Mouse (Mus musculus) cortical plate, adult 2 months (tissue): Measurements from ENCODE around the gene Mnd1.

ENCODE experiments used
- CTCF ChIP-seq: fragments of 200-500 bp; IDR thresholded peaks from 2 replicates; pipeline ENCODE4 v1.5.1; 2011; ENCODE audit warnings: mild to moderate bottlenecking, control low read depth, low read length; ENCODE audit not compliant: insufficient read depth; ENCODE audit errors: extremely low read depth
- POLR2A ChIP-seq: fragments of 200-500 bp; IDR thresholded peaks from 2 replicates; pipeline ENCODE4 v1.6.1; 2011; ENCODE audit warnings: mild to moderate bottlenecking, low read length, control low read depth; ENCODE audit not compliant: insufficient read depth; ENCODE audit errors: extremely low read depth

DNA sequence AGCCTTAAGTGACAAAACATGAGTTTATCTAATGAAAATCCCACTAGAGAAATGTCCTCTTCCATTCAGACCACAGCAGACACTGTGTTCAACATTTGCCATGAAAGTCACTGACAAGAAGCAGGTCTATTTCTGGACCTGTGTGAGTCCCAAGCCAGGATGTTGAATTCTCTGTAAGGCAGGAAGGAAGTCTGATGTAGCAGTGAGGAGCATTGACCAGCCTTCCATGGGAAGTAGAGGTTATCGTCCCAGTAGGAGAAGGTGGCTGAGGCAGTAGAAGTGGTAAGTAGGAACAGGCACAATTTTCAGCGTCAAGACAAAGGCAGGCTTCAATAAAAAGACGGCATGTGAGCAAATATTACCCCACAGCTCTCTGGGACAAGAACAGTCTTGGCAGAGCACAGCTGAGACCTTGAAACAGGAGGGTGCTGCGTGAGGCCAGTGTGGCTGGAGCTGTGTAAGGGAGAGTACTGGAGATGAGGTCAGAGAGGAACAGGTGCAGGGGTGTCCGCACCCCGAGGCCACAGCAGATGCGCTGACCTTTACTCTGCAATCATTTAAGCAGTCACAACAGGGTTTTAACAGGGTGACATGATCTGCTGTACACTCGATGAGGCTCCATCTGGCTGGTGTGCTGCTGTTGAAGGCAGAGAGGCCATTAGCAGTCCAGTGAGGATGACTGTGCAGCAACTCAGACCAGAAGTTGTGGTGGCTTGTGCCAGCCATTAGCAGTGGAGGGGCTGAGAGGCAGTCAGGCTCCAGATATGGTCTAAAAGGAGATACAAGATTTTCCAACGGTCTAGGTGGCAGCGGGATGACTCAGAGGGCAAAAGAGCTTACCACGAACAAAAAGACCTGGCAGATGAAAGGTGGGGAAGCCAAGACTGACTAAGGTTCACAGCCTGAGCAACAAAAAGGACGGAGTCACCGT, 93.8 kb downstream of the Mnd1 start:
- TF ChIP-seq CTCF, result no peak
- TF ChIP-seq POLR2A, result no peak
